In genomic region chr1:54523717-54524116, GRCm38 (mm10) we compare ENCODE assay signal across 14 mouse cellular contexts. TPM values are rescaled to one million over a fixed set of nuclear protein-coding genes. Genes with fewer than 3 reads are reported as not detected.
DNase-seq lines count a peak whose midpoint lies in the region; TF ChIP-seq lines count a peak whose summit lies in the region.
"Had no signal": no experiment of that assay in that cellular context is flagged by ENCODE, and none has a peak within 500 bp of the region (broad histone marks: within the 10 kb centered on the region; RNA-seq: fewer than 3 reads in every experiment).

No protein-coding gene starts in this region.

- no peak for TF ChIP-seq POLR2A in bone marrow macrophage, adult 2 months (IDR thresholded peaks at IDR 0.05; ENCODE audit: borderline replicate concordance, low read depth, low read length)

- H3K27ac ChIP-seq in bone marrow macrophage, adult 2 months (ENCODE audit: insufficient read depth, low read depth, low read length), result peak overlapping the region; percentile 30; the same call in 1 of the 2 replicates
- H3K27ac ChIP-seq: forebrain, embryonic 13.5 days; hindbrain, embryonic 12.5 days; limb, embryonic 12.5 days had no signal

- DNase-seq in heart, adult 9 months (ENCODE audit: low spot score in 2 of 2), result peak; percentile 8 to 20
- no peak for DNase-seq in heart, postnatal 36 days
- peak; percentile 89 for DNase-seq in 3T3-L1 (ENCODE audit: low read depth, low spot score)
- DNase-seq in lung, postnatal 14 days, result peak; percentile 4
- DNase-seq in left cerebral cortex, adult 8-10 months (ENCODE audit: low spot score in 2 of 2), result no peak
- no peak for DNase-seq in ovary, postnatal 36 days (ENCODE audit: low spot score)
- no peak for DNase-seq in yolk sac, embryonic 10.5 days (ENCODE audit: low spot score)
- DNase-seq: kidney, postnatal 36 days; thymus, adult 2 months had no signal

- intact Hi-C loops in heart, postnatal 36 days (cut with DNase I), result no loop called here

- no peak overlapping the region for H3K4me3 ChIP-seq in bone marrow macrophage, adult 2 months (ENCODE audit: insufficient read depth, low read length)
- H3K4me3 ChIP-seq: forebrain, embryonic 13.5 days; hindbrain, embryonic 12.5 days; limb, embryonic 12.5 days; megakaryocyte, embryonic 14.5 days had no signal

- no peak for TF ChIP-seq CTCF in bone marrow macrophage, adult 2 months (IDR thresholded peaks at IDR 0.05; ENCODE audit: low read depth, low read length)

- peaks cover 7% of the 10 kb centered on the region for H3K4me1 ChIP-seq in bone marrow macrophage, adult 2 months (ENCODE audit: control insufficient read depth, insufficient read depth, low read length)
- H3K4me1 ChIP-seq: hindbrain, embryonic 12.5 days; limb, embryonic 12.5 days; megakaryocyte, embryonic 14.5 days had no signal

RNA-seq across cellular contexts. Expression of gene Pgap1, which starts 33.8 kb away (rescaled TPM):
- total RNA-seq in heart, postnatal 36 days (2021), result 1 to 10 TPM; 4.1 to 5.3 TPM
- 30.1 and 33.2 TPM in 2 replicates for polyA plus RNA-seq in bone marrow macrophage, adult 2 months (2012; ENCODE audit: insufficient read depth, insufficient read length, missing spikeins)
- total RNA-seq in left cerebral cortex, adult 8-10 months (2022), result 10 to 100 TPM; 26.5 to 34.1 (median 28.6) TPM

Comparison
In these comparisons a context has a peak if more than half of its experiments do, and no peak if none do; other contexts are left out.
1. DNase-seq: peak in heart, adult 9 months (2 of 2), 3T3-L1 (single experiment) and lung, postnatal 14 days (single experiment); none in heart, postnatal 36 days (0 of 2), left cerebral cortex, adult 8-10 months (0 of 2), ovary, postnatal 36 days (single experiment) and yolk sac, embryonic 10.5 days (single experiment).
2. RNA of gene Pgap1, which starts 33.8 kb away (total RNA-seq): 26.5 to 34.1 TPM in left cerebral cortex, adult 8-10 months; 4.1 to 5.3 TPM in heart, postnatal 36 days; every median in the first group is over 4 times any median in the second.